Mouse (Mus musculus): ENCODE results near the gene Emc6.

- no peak for TF ChIP-seq CTCF (IDR thresholded peaks at IDR 0.05; ENCODE audit: low read depth)
- no peak for TF ChIP-seq EP300 (optimal IDR thresholded peaks at IDR 0.05)
Observed at GRCm38 (mm10) chr11:73187231-73187630, 10.4 kb upstream of the Emc6 start.
